Mouse (Mus musculus) limb, embryonic 14.5 days (tissue): ENCODE data around the gene Rasd1. TPM values are rescaled to one million over a fixed set of nuclear protein-coding genes. Genes with fewer than 3 reads are reported as not detected.

ENCODE experiments used
- ATAC-seq: fragments of 200-750 bp; cut with Nextera tagmentation; 2 replicates; pipeline ENCODE4 v1.8.0; 2017; ENCODE audit warnings: low read depth, moderate number of reproducible peaks, moderate TSS enrichment; ENCODE audit not compliant: low FRiP score
- DNase-seq: peaks from one replicate; pipeline ENCODE4 v3.0.0-alpha.2; 2015; ENCODE audit warnings: low spot score
- H3K27ac ChIP-seq: fragments of 300-500 bp; sonication (generic); replicated peaks from 2 replicates; pipeline ENCODE4 v1.5.1; 2014; ENCODE audit warnings: low read depth, mild to moderate bottlenecking, low read length, moderate library complexity, mixed read lengths
- H3K27me3 ChIP-seq: fragments of 300-500 bp; sonication (generic); 2 replicates; pipeline ENCODE4 v1.6.1; 2014; ENCODE audit warnings: low read length, mixed read lengths; ENCODE audit not compliant: control insufficient read depth, insufficient read depth
- H3K36me3 ChIP-seq: fragments of 300-500 bp; sonication (generic); 2 replicates; pipeline ENCODE4 v1.6.1; 2014; ENCODE audit warnings: mild to moderate bottlenecking, low read length, moderate library complexity, mixed read lengths; ENCODE audit not compliant: control insufficient read depth, insufficient read depth
- H3K4me1 ChIP-seq: fragments of 300-500 bp; sonication (generic); 2 replicates; pipeline ENCODE4 v1.6.1; 2014; ENCODE audit warnings: antibody characterized with exemption, low read length, mixed read lengths; ENCODE audit not compliant: control insufficient read depth, insufficient read depth
- H3K4me2 ChIP-seq: fragments of 300-500 bp; sonication (generic); replicated peaks from 2 replicates; pipeline ENCODE4 v1.6.1; 2014; ENCODE audit warnings: low read depth, mild to moderate bottlenecking, low read length, moderate library complexity; ENCODE audit not compliant: severe bottlenecking
- H3K4me3 ChIP-seq: fragments of 300-500 bp; sonication (generic); replicated peaks from 2 replicates; pipeline ENCODE4 v1.5.1; 2014; ENCODE audit warnings: low read length
- H3K9ac ChIP-seq: fragments of 300-500 bp; sonication (generic); 2 replicates; pipeline ENCODE4 v1.6.1; 2014; ENCODE audit warnings: mild to moderate bottlenecking, low read depth, low read length, moderate library complexity; ENCODE audit not compliant: severe bottlenecking
- H3K9me3 ChIP-seq: fragments of 300-500 bp; sonication (generic); 2 replicates; pipeline ENCODE4 v1.6.1; 2016; ENCODE audit warnings: low read length; ENCODE audit not compliant: control insufficient read depth
- POLR2A ChIP-seq: fragments of 200-500 bp; IDR thresholded peaks from 2 replicates; pipeline ENCODE4 v1.8.0; 2012; ENCODE audit warnings: inconsistent platforms, mild to moderate bottlenecking, moderate library complexity, borderline replicate concordance; ENCODE audit not compliant: insufficient read depth, insufficient read length; ENCODE audit errors: extremely low read depth
- WGBS: fragments of 180-500 bp; shearing (Covaris S2); extraction: QIAGEN DNeasy Blood & Tissue Kit; methylation state at CpG from one replicate; pipeline ENCODE4 v1.1.7; 2014; 5-methylcytosine and 5-hydroxymethylcytosine counted together
- polyA plus RNA-seq, 2 experiments: library from polyadenylated mRNA; depleted of rRNA in 1 of 2; stranded (reverse) in 1 of 2; unstranded in 1 of 2; fragments of >200 nt; fragmentation: Nextera tagmentation in 1 of 2; extraction: Ambion mirVana in 1 of 2; gene quantifications; 2 replicates each; pipeline versions ENCODE4 v1.2.1 to v1.2.3; 2012 to 2014

The Rasd1 gene
- polyA plus RNA-seq, 2 experiments, result 1.4 to 1.6 TPM

DNA sequence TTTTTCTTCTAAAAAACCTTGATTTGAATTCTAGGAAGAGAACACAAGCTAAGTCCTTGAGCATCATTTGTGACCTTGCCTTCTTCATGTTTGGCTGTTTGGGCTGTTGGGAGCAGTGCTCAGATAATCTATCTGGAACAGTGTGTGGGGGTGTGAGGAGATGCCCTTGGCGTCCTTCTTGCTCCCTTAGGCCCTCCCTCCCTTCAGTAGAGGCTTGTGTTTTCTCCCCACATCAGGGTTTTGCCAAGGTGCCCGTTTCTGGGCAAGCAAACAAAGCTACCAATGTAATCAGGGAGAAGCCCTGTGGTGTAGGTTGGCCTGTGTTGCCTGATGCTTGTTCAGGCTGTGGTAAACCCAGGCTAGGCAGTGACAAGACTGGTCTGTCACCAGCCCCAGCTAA, 27.1 kb downstream of the Rasd1 start:
- DNase-seq (no peak), ATAC-seq (no peak)
- no peaks in the 10 kb centered on the region for H3K9me3 ChIP-seq
- H3K27me3 ChIP-seq, result no peaks in the 10 kb centered on the region
- no peak overlapping the region for H3K4me2 ChIP-seq
- H3K27ac ChIP-seq, result no peak overlapping the region
- H3K4me3 ChIP-seq, result no peak overlapping the region
- H3K36me3 ChIP-seq, result no peaks in the 10 kb centered on the region
- TF ChIP-seq POLR2A, result no peak
- no peaks in the 10 kb centered on the region for H3K4me1 ChIP-seq
- 31% methylated on average over 2 of the region's 2 CpGs for WGBS
- H3K9ac ChIP-seq, result no peak overlapping the region

DNA sequence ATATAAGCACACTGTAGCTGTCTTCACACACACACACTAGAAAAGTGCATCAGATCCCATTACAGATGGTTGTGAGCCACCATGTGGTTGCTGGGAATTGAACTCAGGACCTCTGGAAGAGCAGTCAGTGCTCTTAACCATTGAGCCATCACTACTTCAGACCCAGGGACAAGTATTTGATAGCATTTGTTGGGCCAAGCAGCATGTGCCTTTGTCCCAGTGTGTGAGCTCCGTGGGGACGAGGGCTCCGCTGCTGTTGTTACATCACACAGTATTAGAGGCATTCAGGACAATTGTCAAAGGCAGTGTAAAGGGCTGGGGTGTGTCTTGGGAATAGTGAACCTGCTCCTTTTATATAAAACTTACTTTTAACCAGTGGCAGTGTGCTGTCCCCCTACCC, 27.7 kb downstream of the Rasd1 start:
- 80% methylated on average over 3 of the region's 3 CpGs for WGBS
- no peak overlapping the region for H3K4me2 ChIP-seq
- H3K9ac ChIP-seq, result no peak overlapping the region
- H3K36me3 ChIP-seq, result no peaks in the 10 kb centered on the region
- no peaks in the 10 kb centered on the region for H3K4me1 ChIP-seq
- ATAC-seq, result no peak
- H3K27me3 ChIP-seq, result no peaks in the 10 kb centered on the region
- no peak overlapping the region for H3K4me3 ChIP-seq
- DNase-seq, result no peak
- no peak overlapping the region for H3K27ac ChIP-seq
- no peak for TF ChIP-seq POLR2A
- no peaks in the 10 kb centered on the region for H3K9me3 ChIP-seq

DNA sequence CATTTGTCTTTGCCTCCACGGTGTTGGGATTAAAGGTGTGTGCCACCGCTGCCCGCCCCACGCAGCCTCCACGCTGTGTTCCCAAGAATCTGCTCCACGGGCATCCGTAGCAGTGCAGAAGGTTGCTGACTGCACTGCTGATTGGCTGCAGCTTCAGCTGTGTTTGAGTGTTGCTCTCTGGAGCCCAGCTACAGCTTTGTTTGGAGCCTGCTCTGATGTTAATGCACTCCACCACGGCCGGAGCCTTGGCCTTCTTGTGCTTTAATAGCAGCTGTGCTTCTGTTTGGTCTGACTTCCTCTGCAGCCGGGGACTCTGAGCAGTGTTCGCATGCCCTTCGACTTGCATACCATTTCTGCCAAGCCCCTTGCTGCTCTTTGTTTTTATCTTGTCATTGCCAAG, 30.8 kb downstream of the Rasd1 start:
- no peak for TF ChIP-seq POLR2A
- 48% methylated on average over 12 of the region's 12 CpGs for WGBS
- Histone ChIP-seq H3K9ac (peak overlapping the region; percentile 16; the same call in 1 of the 2 replicates), H3K36me3 (no peaks in the 10 kb centered on the region), H3K27me3 (no peaks in the 10 kb centered on the region), H3K4me3 (no peak overlapping the region), H3K27ac (no peak overlapping the region), H3K9me3 (no peaks in the 10 kb centered on the region), H3K4me2 (no peak overlapping the region), H3K4me1 (no peaks in the 10 kb centered on the region)
- DNase-seq, result no peak
- ATAC-seq, result no peak

DNA sequence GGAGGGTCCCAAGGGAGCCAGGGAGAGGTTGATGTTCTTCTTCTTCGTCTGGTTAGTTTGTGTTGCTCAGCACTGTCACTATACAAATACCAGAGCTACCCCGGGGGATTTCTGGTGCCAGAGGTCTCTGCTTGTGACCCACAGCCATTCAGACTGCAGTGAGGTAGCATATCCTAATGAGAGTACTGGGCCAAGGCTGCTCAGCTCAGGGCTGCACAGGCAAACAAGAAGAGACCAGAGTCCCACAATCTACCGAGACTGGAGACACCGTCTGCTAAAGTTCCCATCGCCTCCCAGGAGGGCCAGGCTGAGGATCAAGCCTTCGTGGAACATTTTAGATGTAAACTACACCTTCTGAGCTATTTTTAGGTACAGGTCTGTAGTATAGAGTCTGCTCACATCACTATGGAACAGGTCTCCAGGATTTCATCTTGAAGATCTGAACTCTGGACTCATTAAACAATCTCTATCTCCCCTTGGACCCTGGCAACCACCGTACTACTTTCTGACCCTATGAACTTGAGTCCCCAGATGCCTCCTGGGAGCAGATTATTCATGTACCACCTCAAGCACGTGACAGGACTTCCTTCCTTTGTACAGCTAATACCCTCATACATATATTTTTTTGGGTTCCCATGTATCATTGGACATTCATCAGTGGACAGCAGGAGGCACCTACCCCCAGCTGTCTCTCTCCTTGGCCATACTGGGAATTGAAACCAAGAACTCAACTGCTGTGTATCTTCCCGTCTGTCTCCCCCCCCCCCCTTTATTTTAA, 32.0 kb downstream of the Rasd1 start:
- no peaks in the 10 kb centered on the region for H3K27me3 ChIP-seq
- H3K4me2 ChIP-seq, result no peak overlapping the region
- no peaks in the 10 kb centered on the region for H3K4me1 ChIP-seq
- 61% methylated on average over 9 of the region's 9 CpGs for WGBS
- no peak overlapping the region for H3K27ac ChIP-seq
- DNase-seq (no peak), ATAC-seq (no peak)
- TF ChIP-seq POLR2A, result no peak
- H3K9me3 ChIP-seq, result no peaks in the 10 kb centered on the region
- H3K9ac ChIP-seq, result no peak overlapping the region
- H3K4me3 ChIP-seq, result no peak overlapping the region
- no peaks in the 10 kb centered on the region for H3K36me3 ChIP-seq

DNA sequence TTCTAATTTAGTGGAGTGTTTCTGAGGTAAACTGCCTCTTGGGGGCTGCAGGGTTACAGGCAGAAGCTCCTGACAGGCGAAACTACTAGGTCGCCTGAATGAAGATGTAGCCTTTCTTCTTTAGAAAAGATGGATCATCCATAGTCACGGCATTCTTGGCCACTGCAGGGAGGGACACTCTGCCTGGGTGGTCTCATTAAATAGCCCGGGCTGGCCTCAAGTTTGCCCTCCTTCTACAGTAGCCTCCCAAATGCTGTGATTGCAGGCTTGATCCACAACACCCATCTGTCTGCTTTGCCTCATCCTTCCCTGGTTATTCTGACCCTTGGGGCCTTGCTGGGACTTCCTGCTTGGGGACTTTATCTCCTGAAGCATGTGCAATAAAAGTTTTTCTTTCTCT, 34.7 kb downstream of the Rasd1 start:
- Histone ChIP-seq H3K27me3 (no peaks in the 10 kb centered on the region), H3K9ac (no peak overlapping the region), H3K27ac (no peak overlapping the region), H3K4me3 (no peak overlapping the region), H3K4me2 (no peak overlapping the region), H3K9me3 (no peaks in the 10 kb centered on the region), H3K36me3 (no peaks in the 10 kb centered on the region), H3K4me1 (no peaks in the 10 kb centered on the region)
- DNase-seq (no peak), ATAC-seq (no peak)
- 45% methylated on average over 4 of the region's 4 CpGs for WGBS
- TF ChIP-seq POLR2A, result no peak

DNA sequence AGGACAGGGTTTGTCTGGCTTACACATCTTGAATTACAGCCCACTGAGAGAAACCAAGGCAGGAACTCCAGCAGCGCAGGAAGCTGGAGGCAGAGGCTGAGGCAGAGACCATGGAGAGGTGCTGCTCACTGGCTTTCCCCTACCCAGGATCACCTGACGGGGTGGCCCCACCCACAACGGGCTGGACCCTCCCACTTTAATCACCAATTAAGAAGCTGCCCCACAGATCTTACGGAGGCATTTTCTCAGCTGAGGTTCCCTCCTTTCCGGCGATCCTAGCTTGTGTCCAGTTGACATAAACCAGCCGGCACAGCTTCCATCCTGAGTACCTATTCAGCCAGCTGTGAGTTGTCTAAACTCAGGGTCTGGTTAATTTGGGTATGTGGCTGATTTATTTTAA, 43.5 kb downstream of the Rasd1 start:
- Histone ChIP-seq H3K27ac (no peak overlapping the region), H3K4me2 (no peak overlapping the region), H3K4me1 (no peaks in the 10 kb centered on the region), H3K9me3 (no peaks in the 10 kb centered on the region), H3K9ac (no peak overlapping the region), H3K4me3 (no peak overlapping the region), H3K27me3 (no peaks in the 10 kb centered on the region), H3K36me3 (no peaks in the 10 kb centered on the region)
- DNase-seq (no peak), ATAC-seq (no peak)
- TF ChIP-seq POLR2A, result no peak
- 8% methylated on average over 7 of the region's 7 CpGs for WGBS
